Mouse (Mus musculus): ENCODE measurements around the gene D430042O09Rik.

Gene D430042O09Rik

DNA sequence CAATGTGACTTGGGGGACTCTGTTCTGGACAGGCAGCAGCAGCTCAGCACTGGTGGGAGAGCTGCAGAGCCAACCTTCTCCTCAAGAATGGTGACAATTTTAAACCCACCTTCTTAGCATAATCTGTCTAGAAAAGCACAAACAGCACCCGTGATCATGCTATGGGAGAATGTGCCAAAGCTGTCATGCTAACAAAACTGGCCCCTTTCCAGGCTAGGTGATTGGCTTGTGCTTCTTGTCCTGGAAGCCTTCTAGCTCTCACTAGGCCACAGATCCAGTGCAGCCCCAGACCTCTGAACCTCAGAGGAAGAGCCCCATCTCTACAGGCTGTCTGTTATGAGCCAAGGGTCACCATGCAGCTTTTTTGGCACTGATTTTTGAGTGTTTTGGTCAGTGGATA is 98.9 kb downstream of the D430042O09Rik start:
- no peak for DNase-seq (ENCODE audit: inconsistent ontology term)

DNA sequence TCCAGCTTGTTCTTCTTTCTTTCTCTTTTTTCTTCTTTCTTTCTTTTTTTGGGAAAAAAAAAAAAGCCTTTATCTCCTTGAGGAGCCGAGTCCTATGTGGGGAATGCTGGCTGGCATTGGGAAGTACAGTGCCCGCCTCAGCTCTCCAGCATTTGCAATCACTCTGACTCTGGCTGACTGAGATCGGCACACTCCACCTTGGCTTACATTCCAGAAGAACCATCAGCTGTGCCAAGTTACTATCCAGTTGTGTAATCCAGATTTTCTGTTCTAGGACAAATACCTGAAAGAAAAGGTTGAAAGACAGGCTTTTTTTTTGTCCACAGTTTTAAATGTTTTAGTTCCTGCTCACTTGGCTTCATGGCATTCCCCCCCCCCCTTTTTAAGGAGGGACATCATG is 100.5 kb downstream of the D430042O09Rik start:
- DNase-seq (ENCODE audit: inconsistent ontology term), result no peak

DNA sequence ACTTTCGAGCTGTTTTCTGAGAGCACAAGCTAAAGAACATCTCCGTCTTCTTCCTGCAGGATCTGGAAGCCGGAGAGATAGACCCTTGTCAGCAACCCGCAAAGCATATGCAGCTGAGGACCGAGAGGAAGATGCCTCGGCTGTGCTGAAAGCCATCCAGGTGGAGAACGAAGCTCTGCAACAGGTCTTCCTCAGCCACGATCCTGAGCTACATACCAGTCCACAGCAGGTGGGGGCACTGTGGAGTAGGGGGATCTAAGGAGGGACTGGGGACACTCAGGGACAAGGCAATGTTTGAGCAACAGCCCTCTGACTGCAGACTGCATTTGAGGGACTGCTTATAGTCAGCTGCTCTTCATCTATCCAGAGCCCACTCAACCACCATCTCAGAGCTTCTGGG is 105.0 kb downstream of the D430042O09Rik start:
- DNase-seq (ENCODE audit: inconsistent ontology term), result no peak

DNA sequence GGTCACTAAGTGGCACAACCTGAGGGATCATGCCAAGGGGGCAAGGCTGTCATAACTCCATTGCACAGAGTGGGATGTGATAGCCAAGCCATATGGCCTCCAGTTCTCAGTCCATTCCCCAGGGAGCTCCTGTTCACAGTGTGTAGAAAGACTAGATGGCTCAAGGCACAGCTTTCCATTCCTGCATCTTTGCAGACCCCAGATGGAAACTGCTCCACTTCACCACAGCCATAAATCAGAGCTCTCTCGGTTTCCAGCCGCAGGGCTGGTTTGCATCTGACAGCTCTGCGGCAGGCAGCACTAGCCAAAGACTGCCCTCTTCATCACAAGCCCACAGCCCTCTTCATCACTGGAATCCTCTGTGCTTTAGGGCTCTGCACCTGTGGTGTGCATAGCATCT is 108.0 kb downstream of the D430042O09Rik start:
- no peak for DNase-seq (ENCODE audit: inconsistent ontology term)

DNA sequence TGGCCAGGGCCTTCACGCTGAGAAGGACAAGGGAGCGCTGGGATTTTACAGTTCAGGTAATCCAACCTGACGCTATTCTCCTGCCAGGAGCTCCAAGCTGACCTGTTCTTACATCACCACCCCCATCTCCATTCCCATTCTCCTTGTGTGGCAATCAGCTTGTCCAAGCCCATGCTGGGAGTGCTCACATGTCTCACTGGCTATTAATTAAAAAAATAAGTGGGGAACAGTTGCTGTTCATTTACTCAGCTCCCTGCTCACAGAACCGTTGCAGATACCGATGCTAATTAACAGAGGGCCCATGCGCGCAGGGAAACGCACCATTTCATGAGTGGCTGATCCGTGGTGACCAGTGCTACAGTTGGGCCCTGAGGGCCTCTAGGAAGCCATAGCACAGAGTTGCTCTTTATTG is 110.6 kb downstream of the D430042O09Rik start:
- no peak for DNase-seq (ENCODE audit: inconsistent ontology term)

DNA sequence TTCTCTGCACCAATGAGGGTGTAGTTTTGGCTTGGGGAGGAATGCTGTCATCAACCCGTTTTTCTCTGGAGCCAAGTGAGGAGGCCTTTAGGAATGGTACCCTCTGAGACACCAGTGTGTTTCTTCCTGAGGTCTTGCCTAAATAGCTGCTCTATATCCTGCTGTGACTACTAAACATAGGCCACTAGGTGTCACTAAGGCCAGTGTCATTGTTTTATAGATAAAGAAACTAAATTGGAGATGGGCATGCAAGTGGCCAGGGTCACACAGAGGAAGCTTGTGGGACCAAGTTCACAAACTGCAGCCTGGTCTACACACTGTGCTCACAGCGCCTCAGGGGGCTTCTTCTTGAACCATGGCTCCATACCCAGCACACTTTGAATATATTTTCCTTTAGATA is 112.5 kb downstream of the D430042O09Rik start:
- no peak for DNase-seq (ENCODE audit: inconsistent ontology term)

DNA sequence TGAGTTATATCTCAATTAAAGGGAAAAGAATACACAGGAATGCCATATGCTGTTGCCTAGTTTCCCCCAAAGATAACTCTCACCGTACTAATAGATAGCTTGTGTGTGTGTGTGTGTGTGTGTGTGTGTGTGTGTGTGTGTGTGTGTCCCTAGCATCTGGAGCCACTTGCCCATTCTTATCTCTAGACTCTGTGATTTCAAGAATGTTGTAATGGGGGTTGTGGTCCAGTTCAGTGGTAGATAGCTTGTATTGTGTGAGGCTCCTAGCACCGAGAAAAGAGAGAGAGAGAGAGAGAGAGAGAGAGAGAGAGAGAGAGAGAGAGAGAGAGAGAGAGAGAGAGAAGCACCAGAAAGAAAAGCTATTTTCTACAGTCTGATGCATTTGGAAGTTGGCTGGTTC is 118.7 kb downstream of the D430042O09Rik start:
- no peak for DNase-seq (ENCODE audit: inconsistent ontology term)

DNA sequence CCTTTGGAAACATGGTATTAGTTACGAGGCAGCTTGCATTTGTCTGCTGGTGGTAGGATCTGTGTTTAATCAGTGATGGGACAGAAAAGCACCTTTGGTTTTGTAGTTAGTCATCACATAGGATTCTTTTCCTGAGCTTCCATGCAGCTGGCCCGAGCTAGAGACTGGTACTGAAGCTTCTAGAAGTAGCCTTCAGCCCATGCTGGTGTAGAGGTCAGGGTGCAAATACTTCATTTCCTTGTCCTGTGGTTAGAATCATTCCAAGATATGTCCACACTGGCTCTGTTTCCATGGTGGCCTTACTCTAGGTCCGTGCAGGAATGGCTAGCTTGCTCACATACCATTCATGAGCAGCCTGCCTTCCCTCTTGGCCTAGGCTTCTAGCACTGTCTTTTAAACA is 119.2 kb downstream of the D430042O09Rik start:
- peak; percentile 51 for DNase-seq (ENCODE audit: inconsistent ontology term)

DNA sequence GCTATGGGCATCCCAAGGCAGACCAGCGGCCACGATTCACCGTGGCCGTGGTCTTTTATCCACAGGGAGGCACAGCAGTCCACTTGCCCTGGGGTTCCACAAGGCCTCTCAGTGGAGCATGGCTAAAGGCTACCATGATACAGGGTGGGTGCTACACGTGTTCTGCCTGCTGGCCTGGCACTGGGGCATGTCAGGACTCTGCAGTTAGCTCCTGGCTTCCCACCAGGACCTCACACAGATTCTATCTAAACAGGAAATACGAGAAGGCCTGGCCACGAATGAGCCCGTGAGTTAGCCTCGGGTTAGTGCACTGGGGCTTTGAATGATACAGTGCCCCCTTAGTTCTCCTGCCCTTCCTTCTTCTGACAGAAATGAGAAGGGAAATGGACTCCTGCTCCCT is 119.7 kb downstream of the D430042O09Rik start:
- DNase-seq (ENCODE audit: inconsistent ontology term), result no peak

DNA sequence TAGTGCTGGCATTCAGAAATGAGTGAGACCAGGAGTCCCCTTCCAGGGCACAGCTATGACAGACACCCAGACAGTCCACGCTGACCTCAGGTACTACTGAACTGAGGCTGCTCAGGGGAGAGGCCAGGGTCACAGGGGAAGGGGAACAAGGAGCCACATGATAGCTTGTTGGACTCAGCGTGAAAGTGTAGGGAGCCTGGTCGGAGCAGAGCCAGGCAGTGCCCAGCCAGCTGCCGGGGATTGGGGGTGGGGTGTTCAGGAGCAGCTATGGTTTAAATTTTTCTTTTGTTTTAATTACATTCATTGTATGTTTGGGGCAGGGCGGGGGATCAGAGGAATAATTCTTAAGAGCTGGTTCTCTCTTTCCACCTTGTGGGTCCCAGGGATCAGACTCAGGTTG is 120.9 kb downstream of the D430042O09Rik start:
- no peak for DNase-seq (ENCODE audit: inconsistent ontology term)

DNA sequence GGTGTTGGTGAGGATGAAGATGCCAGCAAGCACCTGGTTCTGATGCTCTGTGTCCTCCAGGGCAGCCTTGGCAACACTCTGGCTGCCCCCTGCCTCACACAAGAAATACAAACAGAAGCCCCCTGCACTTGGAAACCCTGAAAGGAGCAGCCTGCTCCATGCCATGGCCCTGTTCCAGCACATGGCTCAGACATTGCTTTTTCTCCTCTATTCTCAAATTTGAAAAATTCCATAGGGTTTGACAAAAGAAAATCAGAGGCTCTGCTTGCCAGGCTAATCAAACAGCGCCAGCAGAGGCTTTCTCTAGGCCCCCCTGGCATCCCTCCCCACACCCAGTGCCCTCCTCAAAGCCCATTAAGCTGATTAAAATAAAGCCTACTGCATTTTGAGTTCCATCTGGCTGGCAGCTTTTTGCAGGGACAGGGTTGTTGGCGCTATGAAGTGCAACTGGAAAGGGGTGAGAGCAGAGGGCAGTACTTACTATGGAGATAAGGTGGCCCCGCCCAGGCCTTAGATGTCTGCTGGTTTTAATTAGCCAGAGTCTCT is 121.5 kb downstream of the D430042O09Rik start:
- DNase-seq (ENCODE audit: inconsistent ontology term), result no peak

DNA sequence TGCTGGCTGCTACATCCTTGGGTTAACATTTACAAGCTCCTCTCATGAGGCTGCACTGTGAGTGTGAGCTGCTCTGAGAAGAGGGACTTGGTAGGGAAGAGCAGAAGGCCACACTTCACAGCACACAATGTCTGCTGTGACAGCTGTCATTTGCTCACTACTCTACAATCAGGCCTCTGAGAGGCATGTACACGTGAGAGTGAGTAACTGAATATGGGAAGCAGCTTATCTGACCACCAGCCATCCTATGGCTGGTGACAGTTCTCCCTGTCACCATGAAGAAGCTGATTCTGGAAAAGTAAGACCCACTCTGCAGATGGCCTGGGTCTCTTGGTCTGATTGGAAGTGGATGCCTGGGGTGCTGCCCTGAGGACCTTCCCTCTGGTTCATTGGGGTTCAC is 125.1 kb downstream of the D430042O09Rik start:
- DNase-seq (ENCODE audit: inconsistent ontology term), result no peak

DNA sequence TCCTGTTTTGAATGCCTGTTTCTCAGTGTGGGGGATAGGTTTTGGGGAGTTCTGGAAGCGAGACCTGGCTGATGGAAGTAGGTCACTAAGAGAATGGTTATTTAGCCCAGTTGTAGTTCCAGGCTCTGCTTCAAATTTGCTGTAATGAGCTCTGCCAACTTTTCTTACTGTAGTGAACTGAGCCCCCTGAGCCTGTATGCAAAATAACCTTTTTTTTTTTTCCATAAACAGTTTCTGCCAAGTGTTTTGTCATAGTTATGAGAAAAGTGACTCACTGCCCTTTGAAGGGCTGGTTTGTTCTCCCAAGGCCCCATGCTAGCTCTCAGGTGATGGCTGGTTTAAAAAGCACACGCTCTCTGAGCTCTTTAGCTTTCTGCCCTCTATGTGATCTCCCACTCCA is 125.8 kb downstream of the D430042O09Rik start:
- no peak for DNase-seq (ENCODE audit: inconsistent ontology term)

DNA sequence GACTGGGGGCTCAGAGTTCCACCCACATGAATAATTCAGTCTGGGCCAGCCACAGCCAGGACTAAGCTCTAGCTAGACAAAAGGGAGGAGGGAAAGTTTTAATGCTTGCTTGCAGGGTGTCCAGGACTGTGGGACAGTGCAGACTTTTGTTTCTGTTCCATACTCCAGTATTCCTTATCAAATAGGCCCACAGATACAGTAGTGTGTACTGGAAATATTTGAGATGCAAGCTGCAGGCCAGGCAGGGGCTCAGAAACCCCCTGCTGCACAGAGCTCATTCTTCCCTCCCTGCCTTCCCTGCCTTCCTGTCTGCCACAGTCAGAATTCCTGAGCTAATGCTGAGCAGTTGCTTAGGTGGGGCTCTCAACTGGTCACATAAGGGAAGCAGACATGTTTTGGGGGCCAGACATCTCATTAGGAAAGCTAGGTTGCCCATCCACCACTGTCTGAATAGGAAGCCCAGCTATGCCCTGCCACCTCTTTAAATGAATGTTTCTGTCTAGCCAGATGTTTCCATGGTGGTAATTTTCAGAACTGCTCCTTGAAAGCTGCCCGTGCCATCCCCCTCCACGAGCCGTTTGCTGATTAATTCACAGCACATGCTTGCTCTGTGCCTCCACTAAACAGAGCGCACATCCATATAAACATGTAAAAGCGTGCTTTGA is 130.5 kb downstream of the D430042O09Rik start:
- DNase-seq (ENCODE audit: inconsistent ontology term), result no peak

DNA sequence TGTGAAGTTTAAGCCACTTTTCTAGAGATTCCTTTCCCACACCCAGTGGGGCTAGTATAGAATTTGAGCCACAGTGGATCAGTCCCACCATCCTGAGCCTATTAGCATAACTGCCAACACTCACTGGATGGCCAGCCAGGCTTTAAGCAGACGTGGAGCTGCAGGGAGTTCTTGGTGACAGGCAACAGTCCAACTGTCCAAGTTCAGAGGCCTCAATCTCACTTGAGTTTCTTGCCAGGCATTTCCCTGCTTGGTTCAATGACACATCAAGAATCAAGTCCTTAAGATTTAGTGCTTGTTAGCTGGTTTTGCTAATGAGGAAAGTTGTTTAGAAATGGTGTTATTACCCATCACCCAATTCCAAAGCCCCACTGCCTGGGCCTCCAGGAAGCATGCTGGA is 137.9 kb downstream of the D430042O09Rik start:
- peak; percentile 4 for DNase-seq (ENCODE audit: inconsistent ontology term)

DNA sequence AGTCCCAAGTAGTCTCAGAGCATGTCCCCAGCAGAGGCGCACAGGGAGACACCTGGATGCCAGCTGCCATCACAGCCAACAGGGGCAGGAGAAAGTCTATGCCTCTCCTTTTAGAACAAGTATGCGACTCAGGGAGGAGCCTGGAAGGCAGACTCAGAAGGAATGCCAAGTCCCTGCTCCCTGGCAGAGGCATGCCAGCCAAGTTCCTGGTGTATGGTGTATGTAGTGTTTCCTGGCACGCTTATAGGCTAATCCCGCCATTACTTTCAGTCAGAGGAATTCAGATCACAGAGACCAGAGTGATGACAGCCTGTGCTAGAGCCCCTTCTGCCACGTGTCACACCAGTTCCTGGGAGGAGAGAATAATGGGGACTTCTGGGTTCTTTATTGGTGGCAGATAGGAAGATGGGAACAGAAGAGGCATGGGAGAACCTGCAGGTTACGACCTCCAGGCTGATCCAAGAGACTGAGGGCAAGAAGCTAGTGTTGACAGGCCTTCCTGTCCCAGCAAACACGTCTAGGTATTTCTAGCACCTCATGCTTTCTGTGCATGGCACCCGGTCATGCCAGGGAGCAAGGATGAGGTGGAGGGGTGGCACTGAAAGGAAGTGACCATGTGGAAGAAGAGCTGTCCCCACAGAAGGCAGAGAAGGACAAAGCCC is 139.3 kb downstream of the D430042O09Rik start:
- DNase-seq (ENCODE audit: inconsistent ontology term), result peak; percentile 58

DNA sequence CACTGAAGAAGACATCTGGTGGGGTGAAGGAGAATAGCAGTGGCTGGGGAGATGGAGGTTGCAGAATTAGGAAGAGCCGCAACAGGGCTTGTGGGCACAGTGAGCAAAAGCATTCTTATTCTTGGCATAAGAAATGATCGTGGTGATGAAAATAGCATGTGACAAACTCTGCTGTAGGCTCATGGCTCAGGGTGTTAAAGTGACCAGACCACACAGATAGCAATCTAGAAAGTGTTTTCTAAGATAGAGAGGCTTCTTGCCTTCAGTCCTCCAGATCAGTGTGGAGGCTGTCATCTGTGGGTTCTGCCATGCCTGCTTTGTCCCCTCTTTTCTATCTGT is 139.8 kb downstream of the D430042O09Rik start:
- DNase-seq (ENCODE audit: inconsistent ontology term), result peak; percentile 12

DNA sequence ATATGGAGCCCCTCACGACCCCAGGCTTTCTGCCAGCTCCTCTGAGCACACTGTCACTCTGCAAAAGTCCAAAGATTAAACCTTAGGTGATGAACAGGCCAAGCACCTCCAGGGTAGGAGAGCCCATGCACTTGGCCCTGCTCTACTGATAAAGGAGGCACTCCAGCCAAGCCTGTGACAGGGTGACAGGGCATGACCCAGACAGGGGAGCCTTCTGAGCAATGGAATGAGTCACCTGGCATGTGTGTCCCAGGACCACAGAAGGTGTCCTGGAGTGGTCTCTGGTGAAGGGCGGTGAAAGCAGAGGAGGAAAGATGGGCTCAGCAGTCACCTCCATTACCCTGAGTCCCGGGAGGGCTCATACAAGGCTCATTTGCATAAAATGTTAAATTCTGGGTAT is 151.9 kb downstream of the D430042O09Rik start:
- no peak for DNase-seq (ENCODE audit: inconsistent ontology term)

DNA sequence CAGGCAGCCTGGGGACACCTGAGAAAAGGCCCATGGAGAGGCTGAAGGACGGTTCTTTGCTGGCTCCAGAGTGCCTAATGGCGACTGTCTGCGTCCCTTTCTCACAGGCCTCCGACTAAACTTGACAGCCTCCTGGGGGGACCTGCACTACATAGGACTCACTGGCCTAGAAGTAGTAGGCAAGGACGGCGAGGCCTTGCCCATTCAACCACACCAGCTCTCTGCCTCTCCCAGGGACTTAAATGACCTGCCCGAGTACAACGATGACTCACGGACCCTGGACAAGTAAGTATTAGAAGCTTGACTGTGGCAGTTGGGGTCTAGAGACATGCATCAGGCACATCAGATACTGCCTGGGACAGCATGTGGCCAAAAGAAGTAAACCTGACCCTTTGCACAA is 152.7 kb downstream of the D430042O09Rik start:
- DNase-seq (ENCODE audit: inconsistent ontology term), result no peak

DNA sequence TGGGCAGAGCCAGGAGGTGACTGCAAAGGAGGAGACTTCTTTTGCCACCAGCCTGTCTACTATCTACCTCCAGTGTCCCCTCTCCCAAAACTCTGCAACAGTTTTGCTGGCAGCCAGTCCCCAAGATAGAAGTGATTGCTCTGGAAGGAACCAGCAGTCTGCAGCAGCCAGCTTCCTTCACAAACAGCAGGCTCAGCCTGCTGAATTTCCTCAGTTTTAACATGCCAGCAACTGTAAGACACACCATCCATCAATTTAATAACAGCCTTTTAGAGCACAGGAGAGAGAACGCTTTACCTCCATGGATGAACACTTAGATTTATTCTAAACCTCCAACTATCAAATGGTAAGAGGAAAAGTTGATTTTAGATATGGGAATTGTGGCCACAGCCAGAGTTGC is 156.3 kb downstream of the D430042O09Rik start:
- no peak for DNase-seq (ENCODE audit: inconsistent ontology term)

DNA sequence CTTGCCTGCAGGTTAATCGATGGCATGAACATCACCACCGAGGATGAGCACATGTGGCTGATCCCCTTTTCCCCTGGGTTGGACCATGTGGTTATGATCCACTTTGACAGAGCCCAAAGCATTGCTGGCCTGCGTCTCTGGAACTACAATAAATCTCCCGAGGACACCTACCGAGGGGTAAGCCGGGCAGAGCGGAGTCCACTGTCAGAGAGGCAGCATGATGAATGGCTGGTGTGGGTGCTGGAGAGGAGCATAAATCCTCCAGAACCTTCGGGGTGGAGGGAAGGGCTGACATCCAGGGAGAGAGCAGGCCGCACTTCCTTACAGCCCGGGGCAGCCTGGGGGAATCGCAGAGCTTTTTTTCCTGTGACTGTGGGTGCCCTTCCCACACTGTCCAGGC is 157.5 kb downstream of the D430042O09Rik start:
- DNase-seq (ENCODE audit: inconsistent ontology term), result no peak

DNA sequence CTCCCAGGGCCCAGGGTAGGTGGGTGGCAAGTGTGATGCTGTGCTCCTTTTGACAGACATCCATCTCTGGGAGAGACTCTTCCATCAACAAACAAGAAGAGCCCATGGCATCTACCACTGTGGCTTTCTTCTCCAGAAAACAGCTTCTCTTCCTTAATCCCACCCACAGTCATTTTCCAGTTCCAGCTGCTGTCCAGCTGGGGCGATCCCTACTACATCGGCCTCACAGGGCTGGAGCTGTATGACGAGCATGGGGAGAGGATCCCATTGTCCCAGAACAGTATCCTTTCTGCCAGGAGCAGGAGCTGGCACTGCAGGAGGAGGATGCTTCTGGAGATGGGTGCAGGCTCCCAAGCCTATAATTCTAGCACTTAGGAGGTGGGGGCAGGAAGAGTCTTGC is 160.9 kb downstream of the D430042O09Rik start:
- no peak for DNase-seq (ENCODE audit: inconsistent ontology term)

DNA sequence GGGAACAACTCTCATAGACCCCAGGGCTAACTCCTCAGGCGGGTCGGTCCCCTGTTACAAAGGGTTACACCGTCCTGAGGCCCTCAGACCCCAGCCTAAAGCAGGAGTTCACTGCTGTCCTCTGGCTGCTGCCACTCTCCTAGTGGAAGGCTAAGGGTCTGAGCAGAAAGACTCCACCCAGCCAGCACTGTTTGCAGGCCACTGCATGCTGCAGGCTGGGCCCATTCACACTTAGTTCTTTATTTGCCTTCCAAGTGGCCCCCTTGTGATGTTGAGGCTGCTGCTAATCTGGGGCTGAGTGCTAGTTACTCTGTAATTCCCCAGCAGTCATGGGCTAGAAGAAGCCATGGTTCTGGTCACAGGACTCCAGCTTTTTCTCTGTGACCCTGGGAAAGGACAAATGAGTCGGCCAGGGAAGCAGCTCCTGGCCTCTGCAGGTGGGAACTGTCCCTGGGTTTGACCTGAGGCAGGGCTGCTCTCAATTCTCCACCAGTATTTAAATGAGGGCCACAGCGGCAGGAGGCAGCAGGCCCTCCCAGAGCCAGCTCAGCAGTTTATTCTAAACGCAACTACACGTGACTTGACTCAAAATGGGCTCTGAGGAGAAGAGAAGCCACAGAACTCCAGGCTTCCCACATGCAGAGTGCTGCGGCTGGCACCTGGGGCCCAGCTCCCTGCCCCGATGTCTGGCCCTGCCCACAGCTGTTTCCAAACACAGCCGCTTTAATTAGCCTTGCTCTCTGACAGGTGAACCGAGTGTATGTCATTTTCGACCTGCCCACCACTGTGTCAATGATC is 163.9 kb downstream of the D430042O09Rik start:
- peak; percentile 9 for DNase-seq (ENCODE audit: inconsistent ontology term)
